Mouse (Mus musculus): ENCODE results near the gene Agap1.

GRCm38 (mm10) chr1:89594999-89595398, 140.4 kb downstream of the Agap1 start:
- no peak for TF ChIP-seq CTCF (IDR thresholded peaks at IDR 0.05; ENCODE audit: low read depth)
- TF ChIP-seq EP300 (optimal IDR thresholded peaks at IDR 0.05) = no peak

All from stomach, postnatal 0 days (tissue).